Mouse (Mus musculus) fibroblast of lung, adult 2 months (primary cell): ENCODE results near the gene Wdr91.

ENCODE experiments used
- DNase-seq: peaks from one replicate; pipeline ENCODE4 v3.0.0-alpha.2; 2011; ENCODE audit warnings: low read depth

Wdr91 gene

GRCm38 (mm10) chr6:34877509-34878321, 33.0 kb downstream of the Wdr91 start, which contains the start of gene Cyren:
Gene Cyren (minus strand): TSS chr6:34878060.
- DNase-seq, result peak; percentile 83

- no peak for DNase-seq
These were observed 33.9 kb downstream of the Wdr91 start for GRCm38 (mm10) chr6:34876835-34877156.

GRCm38 (mm10) chr6:34875966-34876834, 34.5 kb downstream of the Wdr91 start:
- no peak for DNase-seq

GRCm38 (mm10) chr6:34875268-34875761, 35.4 kb downstream of the Wdr91 start:
- DNase-seq, result no peak

- no peak for DNase-seq
These were observed 36.4 kb downstream of the Wdr91 start for GRCm38 (mm10) chr6:34874101-34874921.

- DNase-seq, result no peak
These were observed 37.8 kb downstream of the Wdr91 start for GRCm38 (mm10) chr6:34872871-34873270.

GRCm38 (mm10) chr6:34871929-34872328, 38.7 kb downstream of the Wdr91 start:
- no peak for DNase-seq

GRCm38 (mm10) chr6:34870724-34871123, 40.0 kb downstream of the Wdr91 start:
- DNase-seq, result no peak

GRCm38 (mm10) chr6:34870136-34870535, 40.5 kb downstream of the Wdr91 start:
- DNase-seq, result no peak

- no peak for DNase-seq
These were observed 41.3 kb downstream of the Wdr91 start for GRCm38 (mm10) chr6:34869225-34869915.

- no peak for DNase-seq
These were observed 42.0 kb downstream of the Wdr91 start for GRCm38 (mm10) chr6:34868507-34869217.

GRCm38 (mm10) chr6:34867995-34868350, 42.7 kb downstream of the Wdr91 start:
- no peak for DNase-seq

- DNase-seq, result no peak
These were observed 43.2 kb downstream of the Wdr91 start for GRCm38 (mm10) chr6:34867301-34867994.

GRCm38 (mm10) chr6:34866786-34867185, 43.9 kb downstream of the Wdr91 start:
- DNase-seq, result no peak

GRCm38 (mm10) chr6:34865711-34866593, 44.7 kb downstream of the Wdr91 start:
- no peak for DNase-seq

GRCm38 (mm10) chr6:34865213-34865612, 45.5 kb downstream of the Wdr91 start:
- DNase-seq, result no peak

- no peak for DNase-seq
These were observed 46.7 kb downstream of the Wdr91 start for GRCm38 (mm10) chr6:34863786-34864514.

- DNase-seq, result peak; percentile 48
These were observed 47.8 kb downstream of the Wdr91 start, which contains the start of gene Tmem140 for GRCm38 (mm10) chr6:34862791-34863403. Gene Tmem140 (plus strand): TSS chr6:34863146.
